Comparison of ENCODE assay signal across 7 mouse cellular contexts in the genomic region with DNA sequence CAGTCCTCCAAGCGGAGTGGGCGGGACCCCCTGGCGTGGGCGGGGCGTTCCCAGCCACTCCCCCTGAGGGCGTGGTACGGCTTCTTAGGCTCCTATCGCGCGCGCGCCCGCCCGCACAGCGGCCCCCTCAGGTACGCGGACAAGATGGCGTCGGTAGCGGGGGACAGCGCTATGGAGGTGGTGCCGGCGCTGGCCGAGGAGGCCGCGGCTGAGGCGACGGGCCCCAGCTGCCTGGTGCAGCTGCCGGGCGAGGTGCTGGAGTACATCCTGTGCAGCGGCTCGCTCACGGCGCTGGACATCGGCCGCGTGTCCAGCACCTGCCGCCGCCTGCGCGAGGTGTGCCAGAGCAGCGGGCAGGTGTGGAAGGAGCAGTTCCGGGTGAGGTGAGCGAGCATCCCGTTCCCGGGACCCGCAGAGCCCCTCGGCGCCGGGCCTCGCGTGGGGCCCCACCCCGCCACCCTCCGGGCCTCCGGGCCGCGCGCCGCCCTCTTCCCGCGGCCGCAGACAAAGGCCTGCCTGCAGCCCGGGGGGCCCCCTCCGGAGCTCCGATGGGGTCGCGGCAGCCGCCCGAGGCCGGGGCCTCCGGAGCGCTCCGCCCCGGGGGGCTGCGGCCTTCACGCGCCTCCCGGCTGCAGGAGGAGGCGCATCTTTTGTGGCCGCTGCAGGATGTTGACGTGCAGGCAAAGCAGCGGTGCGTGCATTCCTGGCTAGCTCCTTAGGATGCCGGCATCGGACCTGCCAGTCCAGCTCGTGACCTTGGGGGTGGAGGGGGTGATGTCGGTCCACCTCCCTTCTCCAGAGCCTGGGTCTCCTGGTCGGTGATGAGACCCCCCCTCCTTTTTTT. TPM values are rescaled to one million over a fixed set of nuclear protein-coding genes. Genes with fewer than 3 reads are reported as not detected.
DNase-seq lines count a peak whose midpoint lies in the region; ATAC-seq lines count a peak whose summit lies in the region.

A gene (plus strand): TSS at position 74 of the 844 bp plus-strand sequence.

- no peaks in the 10 kb centered on the region for H3K9me3 ChIP-seq in embryonic facial prominence, embryonic 11.5 days (replicated peaks; ENCODE audit: control insufficient read depth, low read length)
- H3K9me3 ChIP-seq in limb, embryonic 11.5 days (ENCODE audit: control insufficient read depth, low read length) = no peaks in the 10 kb centered on the region
- H3K9me3 ChIP-seq in midbrain, embryonic 14.5 days (ENCODE audit: control insufficient read depth, low read length) = no peaks in the 10 kb centered on the region

- H3K9ac ChIP-seq in embryonic facial prominence, embryonic 11.5 days (replicated peaks; ENCODE audit: low read length) = peak within 1 kb of the TSS; percentile 97
- H3K9ac ChIP-seq in limb, embryonic 11.5 days (ENCODE audit: low read length) = peak within 1 kb of the TSS; percentile 87
- H3K9ac ChIP-seq in midbrain, embryonic 14.5 days (replicated peaks; ENCODE audit: low read length) = peak within 1 kb of the TSS; percentile 99

- peak; percentile 99 for DNase-seq in adrenal gland, postnatal 14 days
- peak; percentile 99 for DNase-seq in embryonic facial prominence, embryonic 11.5 days (ENCODE audit: low spot score)
- peak; percentile 100 for DNase-seq in heart, adult 11 months
- DNase-seq in kidney, adult 18-20 months = peak; percentile 99
- peak; percentile 99 for DNase-seq in limb, embryonic 11.5 days (ENCODE audit: low spot score)
- peak; percentile 98 for DNase-seq in midbrain, embryonic 14.5 days
- peak; percentile 86 to 97 for DNase-seq in spleen, adult 18-20 months

- peak within 1 kb of the TSS; percentile 69 for H3K27ac ChIP-seq in embryonic facial prominence, embryonic 11.5 days (replicated peaks; ENCODE audit: low read depth, low read length)
- H3K27ac ChIP-seq in limb, embryonic 11.5 days (replicated peaks; ENCODE audit: low read depth, low read length) = peak within 1 kb of the TSS; percentile 45; the same call in 1 of the 2 replicates
- H3K27ac ChIP-seq in midbrain, embryonic 14.5 days (replicated peaks; ENCODE audit: low read depth, low read length) = peak within 1 kb of the TSS; percentile 91

- H3K27me3 ChIP-seq in embryonic facial prominence, embryonic 11.5 days (ENCODE audit: control insufficient read depth, insufficient read depth, low read length) = no peaks in the 10 kb centered on the region
- no peaks in the 10 kb centered on the region for H3K27me3 ChIP-seq in limb, embryonic 11.5 days (ENCODE audit: control insufficient read depth, insufficient read depth, low read length)
- no peaks in the 10 kb centered on the region for H3K27me3 ChIP-seq in midbrain, embryonic 14.5 days (ENCODE audit: control insufficient read depth, insufficient read depth, low read length)

- peak within 1 kb of the TSS; percentile 65 for H3K4me2 ChIP-seq in embryonic facial prominence, embryonic 11.5 days (ENCODE audit: low read depth, low read length)
- H3K4me2 ChIP-seq in limb, embryonic 11.5 days (ENCODE audit: low read depth, severe bottlenecking) = peak within 1 kb of the TSS; percentile 47
- H3K4me2 ChIP-seq in midbrain, embryonic 14.5 days (ENCODE audit: low read length) = peak within 1 kb of the TSS; percentile 87

- ATAC-seq in embryonic facial prominence, embryonic 11.5 days (replicated peaks; ENCODE audit: insufficient number of reproducible peaks, low FRiP score, low TSS enrichment, low read depth) = peak; percentile 82
- peak; percentile 90 for ATAC-seq in limb, embryonic 11.5 days (ENCODE audit: insufficient number of reproducible peaks, low FRiP score, low TSS enrichment, low read depth)
- peak; percentile 89 for ATAC-seq in midbrain, embryonic 14.5 days (ENCODE audit: low FRiP score, low TSS enrichment)

- WGBS in embryonic facial prominence, embryonic 11.5 days = under 1% methylated on average over 83 of the region's 88 CpGs
- under 1% methylated on average over 75 of the region's 88 CpGs for WGBS in limb, embryonic 11.5 days
- WGBS in midbrain, embryonic 14.5 days = 0% methylated on average over 86 of the region's 88 CpGs

- H3K4me1 ChIP-seq in embryonic facial prominence, embryonic 11.5 days (ENCODE audit: control insufficient read depth, insufficient read depth, low read length) = peaks cover 5% of the 10 kb centered on the region
- no peaks in the 10 kb centered on the region for H3K4me1 ChIP-seq in limb, embryonic 11.5 days (ENCODE audit: control insufficient read depth, insufficient read depth, low read length)
- peaks cover 13% of the 10 kb centered on the region; the same call in 1 of the 2 replicates for H3K4me1 ChIP-seq in midbrain, embryonic 14.5 days (ENCODE audit: control insufficient read depth, insufficient read depth, low read length)

- peak within 1 kb of the TSS; percentile 88 for H3K4me3 ChIP-seq in embryonic facial prominence, embryonic 11.5 days (ENCODE audit: low read depth, low read length)
- peak within 1 kb of the TSS; percentile 81 for H3K4me3 ChIP-seq in limb, embryonic 11.5 days (ENCODE audit: low read depth, low read length)
- H3K4me3 ChIP-seq in midbrain, embryonic 14.5 days (replicated peaks; ENCODE audit: low read depth, low read length) = peak within 1 kb of the TSS; percentile 99

- H3K36me3 ChIP-seq in embryonic facial prominence, embryonic 11.5 days (replicated peaks; ENCODE audit: control insufficient read depth, insufficient read depth, low read depth, low read length) = no peaks in the 10 kb centered on the region; the same call in 1 of the 2 replicates
- peaks cover 6% of the 10 kb centered on the region; the same call in 1 of the 2 replicates for H3K36me3 ChIP-seq in limb, embryonic 11.5 days (ENCODE audit: control insufficient read depth, insufficient read depth, low read length)
- peaks cover 26% of the 10 kb centered on the region for H3K36me3 ChIP-seq in midbrain, embryonic 14.5 days (ENCODE audit: control insufficient read depth, insufficient read depth, low read length)

RNA-seq across cellular contexts. Expression of the gene that starts here (rescaled TPM):
- 77.8 and 121 TPM in 2 replicates for total RNA-seq in adrenal gland, postnatal 14 days (2021)
- polyA plus RNA-seq in embryonic facial prominence, embryonic 11.5 days (2014; fragmentation: Nextera tagmentation; extraction: Ambion mirVana) = 67.6 and 74.6 TPM in 2 replicates
- 74.6 and 84.4 TPM in 2 replicates for polyA plus RNA-seq in limb, embryonic 11.5 days (2014; fragmentation: Nextera tagmentation; extraction: Ambion mirVana)
- polyA plus RNA-seq in midbrain, embryonic 14.5 days (2014; fragmentation: Nextera tagmentation; extraction: Ambion mirVana) = 128 and 163 TPM in 2 replicates

Comparison
In these comparisons a context has a peak if more than half of its experiments do, and no peak if none do; other contexts are left out.
1. Peak in every context shown above with its lines: DNase-seq, ATAC-seq, H3K4me3 ChIP-seq and H3K27ac ChIP-seq.